Mouse (Mus musculus) MEL-GATA-1-ER (cell line): ENCODE data around the gene Neil3.
A peak's percentile ranks its signal among the peaks of the same experiment; 100 is the strongest.

Source experiments
- DNase-seq: peaks from one replicate; pipeline ENCODE4 v3.0.0-alpha.2; 2012; ENCODE audit warnings: low read depth; ENCODE audit errors: extremely low read depth

Gene Neil3

GRCm38 (mm10) chr8:53638495-53639171 lies at the start of gene Neil3:
Gene Neil3 (minus strand): TSS chr8:53639065.
- DNase-seq: peak; percentile 49

DNA sequence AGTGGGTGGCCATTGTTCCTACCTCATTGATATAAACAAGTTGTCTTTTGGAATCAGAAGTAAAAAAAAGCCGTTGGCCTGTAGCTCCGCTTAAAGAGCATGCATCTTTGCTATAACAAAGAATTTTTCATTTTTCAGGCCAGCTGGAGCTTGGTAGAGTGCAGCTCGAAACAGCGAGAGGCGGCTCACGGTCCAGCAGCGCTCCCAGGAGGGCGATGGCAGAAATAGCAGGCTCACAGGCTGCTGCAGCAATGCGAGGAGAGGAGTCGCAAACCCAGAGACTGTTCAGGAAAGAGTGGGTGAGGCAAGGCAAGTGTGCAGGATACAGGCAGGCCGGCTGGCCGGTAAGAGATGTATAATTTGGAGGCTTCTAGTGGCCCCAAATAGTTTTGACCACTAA lies 42.0 kb upstream of the Neil3 start:
- no peak for DNase-seq

- peak; percentile 36 for DNase-seq
Measured at GRCm38 (mm10) chr8:53663946-53664345, 25.1 kb upstream of the Neil3 start.

DNA sequence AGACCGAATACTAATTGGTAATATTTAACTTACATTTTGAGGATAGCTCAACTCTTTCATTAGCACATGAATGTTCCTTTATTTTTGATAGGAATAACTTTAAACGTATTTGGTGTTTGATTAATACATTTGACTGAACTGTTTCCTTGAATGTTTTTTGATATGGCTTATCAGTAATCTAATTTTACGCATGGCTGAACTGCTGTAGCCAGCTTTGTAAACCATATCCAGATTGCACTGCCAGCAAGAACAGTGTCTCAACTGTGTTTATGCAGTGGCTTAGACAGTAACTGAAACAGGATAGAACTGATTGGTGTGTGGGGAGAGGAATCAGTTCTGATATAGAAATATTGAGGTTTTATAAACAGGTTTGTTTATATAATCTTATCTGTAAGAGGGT lies 22.6 kb upstream of the Neil3 start:
- no peak for DNase-seq

DNA sequence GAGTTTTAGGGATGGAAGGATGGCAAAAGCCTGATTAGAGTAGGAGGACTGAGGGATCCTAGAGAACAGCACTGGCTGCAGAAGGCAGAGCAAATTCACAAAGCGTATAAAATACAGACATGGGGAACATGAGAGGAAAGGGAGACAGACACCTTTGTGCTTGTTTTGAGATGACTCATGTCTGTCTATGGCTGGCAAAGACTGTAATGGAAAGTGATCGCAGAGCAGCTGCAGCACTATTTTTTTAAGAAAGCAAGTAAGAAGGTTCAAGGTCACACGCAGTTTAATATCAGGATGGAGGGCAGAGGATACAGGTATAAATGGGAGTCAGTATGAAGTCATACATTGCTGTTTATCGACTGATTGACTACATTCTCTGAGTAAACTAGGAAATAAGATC lies 8.2 kb downstream of the Neil3 start:
- DNase-seq: no peak

GRCm38 (mm10) chr8:53628864-53629415 lies 9.9 kb downstream of the Neil3 start:
- DNase-seq: no peak

DNA sequence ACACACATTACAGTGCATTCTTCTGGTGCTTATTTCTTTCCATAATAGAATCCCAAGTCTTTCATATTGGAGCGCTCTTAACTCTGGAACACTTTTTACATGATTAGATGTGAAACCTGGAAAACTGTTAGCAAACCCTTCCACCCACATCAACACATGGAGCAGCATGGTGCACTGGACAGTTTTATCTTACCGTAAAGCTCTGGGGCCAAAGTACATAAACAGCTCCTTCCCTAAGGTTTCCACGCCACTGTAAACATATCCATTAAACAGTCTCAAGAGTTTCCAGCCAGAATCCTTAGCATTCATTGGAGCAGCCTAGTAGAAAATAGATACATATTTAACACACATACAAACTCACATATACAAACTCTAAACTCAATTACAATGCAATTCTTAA lies 15.4 kb downstream of the Neil3 start:
- no peak for DNase-seq

DNA sequence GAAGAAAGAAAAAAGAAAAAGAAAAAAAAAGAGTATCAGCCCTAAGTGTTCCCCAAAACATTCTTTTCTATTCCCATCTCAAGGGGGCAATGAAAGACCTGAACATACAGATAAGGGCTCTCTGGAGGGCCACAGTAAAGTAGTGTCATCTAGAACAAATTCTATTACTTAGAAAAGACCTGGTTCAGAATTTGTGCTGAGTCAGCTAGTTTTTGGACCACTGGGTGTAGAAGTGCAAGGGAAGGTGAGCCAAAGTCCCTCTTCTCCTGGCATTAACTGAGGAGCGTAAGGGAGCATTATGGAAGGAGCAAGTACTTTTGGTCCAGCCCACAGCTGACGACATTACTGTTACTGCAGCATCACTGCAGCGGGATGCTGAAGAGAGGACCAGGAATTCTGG lies 19.7 kb downstream of the Neil3 start:
- no peak for DNase-seq

DNA sequence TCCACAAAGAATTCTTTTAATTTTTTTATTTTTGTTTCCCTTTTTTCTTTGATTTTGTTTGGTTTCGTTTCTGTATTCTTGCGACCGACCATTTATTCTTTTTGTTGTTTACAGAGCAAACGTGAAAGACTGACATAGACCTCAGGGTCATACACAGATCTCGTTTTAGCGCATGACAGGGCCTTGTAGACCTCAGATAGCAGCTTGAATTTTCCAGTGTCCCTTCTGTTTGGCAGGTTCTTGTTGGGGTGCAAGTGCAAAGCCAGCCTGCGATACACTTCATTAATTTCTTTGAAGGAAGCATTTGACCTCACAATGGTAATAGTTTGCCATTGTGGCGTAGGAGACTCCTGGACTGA lies 24.6 kb downstream of the Neil3 start:
- no peak for DNase-seq

- no peak for DNase-seq
Measured at GRCm38 (mm10) chr8:53613577-53614287, 25.1 kb downstream of the Neil3 start.

DNA sequence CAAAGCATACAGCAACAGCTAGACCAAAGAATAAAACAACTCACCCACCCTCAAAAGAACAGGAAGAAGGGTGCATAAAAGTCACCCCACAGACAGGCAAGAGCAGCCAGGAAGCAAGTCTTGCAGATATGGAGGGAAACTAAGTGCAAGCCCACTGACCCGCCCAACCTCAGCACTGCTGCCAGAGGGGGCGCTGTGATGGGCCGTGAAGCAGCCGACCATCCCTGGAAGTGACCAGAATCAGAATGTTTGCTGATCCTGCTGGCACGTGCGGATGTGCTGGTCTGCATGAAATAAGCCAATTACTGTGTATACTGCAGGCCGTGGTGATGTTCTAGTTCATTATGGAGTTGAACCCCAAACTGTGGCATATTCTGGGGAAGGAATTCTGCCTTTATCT lies 26.6 kb downstream of the Neil3 start:
- DNase-seq: no peak

GRCm38 (mm10) chr8:53607040-53607439 lies 31.8 kb downstream of the Neil3 start:
- peak; percentile 58 for DNase-seq

DNA sequence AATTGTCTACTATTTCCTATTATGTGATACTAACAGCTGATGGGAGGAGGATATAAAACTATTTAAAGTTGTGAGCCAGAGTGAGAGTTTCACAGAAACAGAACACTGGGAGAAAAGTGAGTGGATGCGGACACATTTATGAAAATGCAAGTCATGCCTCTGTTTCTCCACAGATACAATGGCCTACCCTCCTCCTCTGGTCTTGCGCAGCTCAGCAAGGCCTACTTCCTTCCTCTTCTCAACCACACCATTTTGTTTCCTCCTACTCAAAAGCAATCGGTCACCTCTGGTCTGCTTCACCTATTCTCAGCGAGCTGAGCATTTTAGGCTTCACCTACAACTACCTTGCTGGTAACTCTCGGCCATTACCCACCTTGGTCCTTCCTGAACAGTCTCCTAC lies 34.0 kb downstream of the Neil3 start:
- DNase-seq: peak; percentile 5

DNA sequence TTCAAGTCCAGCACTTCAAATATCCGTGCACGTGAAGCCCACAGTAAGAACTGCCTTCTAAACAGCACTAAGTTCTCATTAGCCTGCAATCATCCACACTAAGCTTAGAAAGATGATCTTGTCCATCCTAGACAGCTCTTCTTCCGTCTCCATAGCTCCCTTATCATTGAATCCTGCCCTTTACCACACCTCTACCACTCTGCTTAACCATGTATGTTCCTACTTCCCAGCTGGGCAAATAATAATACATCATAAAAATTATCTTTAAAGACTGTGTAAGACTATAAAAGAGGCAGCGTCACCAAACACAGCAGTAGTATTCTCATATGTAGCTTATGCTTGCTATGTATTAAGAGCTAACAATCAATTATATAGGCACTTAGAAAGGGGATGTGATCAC lies 35.2 kb downstream of the Neil3 start:
- no peak for DNase-seq

GRCm38 (mm10) chr8:53600826-53601225 lies 38.0 kb downstream of the Neil3 start:
- no peak for DNase-seq

- no peak for DNase-seq
Measured at GRCm38 (mm10) chr8:53600025-53600811, 38.6 kb downstream of the Neil3 start.

- DNase-seq: no peak
Measured at GRCm38 (mm10) chr8:53598101-53598500, 40.8 kb downstream of the Neil3 start.

DNA sequence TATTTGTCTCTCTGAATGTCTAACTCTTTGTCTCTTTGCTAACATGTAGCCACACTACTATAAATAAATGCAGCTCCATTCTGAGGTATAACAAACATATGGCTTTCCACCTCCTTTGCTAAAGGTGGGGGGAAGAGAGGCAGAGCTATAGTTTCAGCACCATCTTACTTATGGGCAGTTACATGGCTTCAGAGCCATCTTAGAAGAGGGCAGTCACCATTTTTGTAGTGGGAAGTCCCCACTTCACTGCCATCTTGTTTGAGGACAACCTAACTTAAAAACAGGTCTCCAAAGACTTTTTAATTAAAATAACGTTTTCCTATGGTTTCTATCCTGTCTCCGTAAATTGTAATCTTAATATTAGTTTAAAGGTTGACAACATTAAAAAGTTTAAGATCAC lies 47.1 kb downstream of the Neil3 start:
- DNase-seq: no peak

- DNase-seq: no peak
Measured at GRCm38 (mm10) chr8:53573600-53573999, 65.3 kb downstream of the Neil3 start.

- DNase-seq: no peak
Measured at GRCm38 (mm10) chr8:53566223-53566622, 72.6 kb downstream of the Neil3 start.

GRCm38 (mm10) chr8:53562441-53563040 lies 76.3 kb downstream of the Neil3 start:
- DNase-seq: no peak

DNA sequence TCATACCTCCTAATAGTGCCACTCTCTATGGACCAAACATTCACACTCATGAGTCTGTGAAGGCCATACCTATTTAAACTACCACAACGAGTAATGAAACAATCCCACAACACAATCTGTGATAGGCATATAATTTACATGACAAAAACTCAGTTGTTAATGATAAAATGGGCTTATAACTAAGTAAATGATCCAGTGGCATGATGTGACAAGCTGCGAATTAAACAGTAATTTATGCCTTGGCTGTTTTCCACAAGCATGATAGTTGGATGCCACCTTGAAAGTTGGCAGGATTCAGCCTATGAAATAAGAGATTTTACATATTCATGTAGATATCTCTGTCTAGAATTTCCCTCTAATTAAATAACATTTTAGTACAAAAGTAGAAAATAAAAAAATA lies 99.3 kb downstream of the Neil3 start:
- no peak for DNase-seq
